Mouse (Mus musculus) bone marrow, adult 2 months (tissue): ENCODE measurements around the gene Arhgef10l. TPM values are rescaled to one million over a fixed set of nuclear protein-coding genes. Genes with fewer than 3 reads are reported as not detected.

Experiments used
- H3K27ac ChIP-seq: fragments of 200-500 bp; 2 replicates; pipeline ENCODE4 v1.5.1; 2012; ENCODE audit warnings: low read depth, mild to moderate bottlenecking, control low read depth, inconsistent platforms, low read length; ENCODE audit not compliant: control insufficient read depth, poor library complexity, insufficient read depth
- H3K4me1 ChIP-seq: fragments of 200-500 bp; 2 replicates; pipeline ENCODE4 v1.6.1; 2011; ENCODE audit warnings: low read length; ENCODE audit not compliant: control insufficient read depth, insufficient read depth
- H3K4me3 ChIP-seq: fragments of 200-500 bp; replicated peaks from 2 replicates; pipeline ENCODE3; 2011; ENCODE audit warnings: mild to moderate bottlenecking, low read depth, low read length, control low read depth; ENCODE audit not compliant: control insufficient read depth
- CTCF ChIP-seq: fragments of 200-500 bp; IDR thresholded peaks from 2 replicates; pipeline ENCODE4 v1.5.1; 2011; ENCODE audit warnings: low read length, control low read depth; ENCODE audit not compliant: control insufficient read depth, insufficient read depth
- POLR2A ChIP-seq: fragments of 200-500 bp; IDR thresholded peaks from 2 replicates; pipeline ENCODE4 v1.6.1; 2011; ENCODE audit warnings: low read depth, mild to moderate bottlenecking, control low read depth, low read length, borderline replicate concordance; ENCODE audit not compliant: control insufficient read depth
- WGBS: fragments of 180-500 bp; shearing (Covaris S2); methylation state at CpG from one replicate; pipeline ENCODE4 v1.1.7; 2018; 5-methylcytosine and 5-hydroxymethylcytosine counted together
- polyA plus RNA-seq: library from polyadenylated mRNA; stranded (reverse); fragments of >200 nt; gene quantifications from 2 replicates; pipeline ENCODE4 v1.2.4, GENCODE M21; 2011; ENCODE audit warnings: low replicate concordance; ENCODE audit not compliant: missing spikeins, insufficient read depth, insufficient read length

Arhgef10l gene
- polyA plus RNA-seq, 1 experiment, result 11.0 TPM

DNA sequence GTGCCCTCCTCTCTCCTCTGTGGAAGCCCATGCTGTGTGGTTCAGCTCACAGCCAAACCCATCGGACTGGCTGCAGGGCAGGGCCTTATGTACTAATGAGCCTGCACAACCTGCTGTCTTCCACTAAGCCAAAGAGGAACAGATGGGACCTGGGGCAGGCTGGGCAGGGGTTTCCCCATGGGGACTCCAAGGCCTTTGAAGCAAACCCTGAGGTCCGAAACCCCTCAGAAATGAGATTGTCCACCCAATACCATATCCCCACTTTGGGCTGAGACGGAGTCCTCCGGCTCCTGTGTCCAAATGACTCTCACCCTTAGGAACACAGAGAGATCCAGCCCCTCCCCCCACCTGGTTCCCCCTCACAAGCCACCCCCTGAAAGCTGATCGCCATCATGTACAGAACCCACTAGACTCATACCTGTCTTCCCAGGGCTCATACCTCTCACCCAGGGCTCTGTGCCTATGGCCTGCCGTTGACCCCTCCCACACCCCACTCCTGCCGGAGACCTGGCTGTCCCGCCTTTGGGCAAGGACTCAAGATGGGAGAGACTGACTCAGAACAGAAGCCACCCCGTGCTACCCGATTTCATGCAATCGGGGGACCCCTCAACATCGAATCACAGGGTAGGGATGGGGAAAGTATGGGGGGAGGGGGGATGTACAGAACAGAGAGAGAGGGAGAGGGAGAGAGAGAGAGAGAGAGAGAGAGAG is 17.9 kb downstream of the Arhgef10l start:
- 21% methylated on average over 12 of the region's 12 CpGs for WGBS
- no peak overlapping the region for H3K4me3 ChIP-seq
- no peaks in the 10 kb centered on the region for H3K4me1 ChIP-seq
- no peak overlapping the region for H3K27ac ChIP-seq
- TF ChIP-seq CTCF (no peak), POLR2A (no peak)

DNA sequence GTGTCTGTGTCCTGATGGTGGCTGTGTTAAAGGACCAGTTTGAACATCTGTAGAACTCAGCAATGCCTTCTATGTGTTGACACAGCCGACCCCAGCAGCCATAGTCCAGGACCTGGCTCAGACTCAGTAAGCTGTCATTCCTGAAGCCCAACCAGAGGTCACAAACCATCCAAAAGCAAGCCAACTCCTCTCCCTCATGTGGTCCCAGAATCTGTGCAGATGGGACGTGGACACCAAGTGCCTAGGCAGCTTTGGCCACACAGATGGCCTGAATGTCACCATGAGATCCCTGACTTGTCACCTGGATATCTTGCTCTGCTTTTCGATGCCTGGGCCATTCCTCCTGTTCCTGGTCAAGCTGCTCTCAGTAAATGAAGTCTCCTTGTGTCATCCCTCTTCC is 20.2 kb downstream of the Arhgef10l start:
- H3K27ac ChIP-seq, result no peak overlapping the region
- 69% methylated on average over 3 of the region's 3 CpGs for WGBS
- H3K4me1 ChIP-seq, result no peaks in the 10 kb centered on the region
- TF ChIP-seq CTCF (no peak), POLR2A (no peak)
- H3K4me3 ChIP-seq, result no peak overlapping the region

DNA sequence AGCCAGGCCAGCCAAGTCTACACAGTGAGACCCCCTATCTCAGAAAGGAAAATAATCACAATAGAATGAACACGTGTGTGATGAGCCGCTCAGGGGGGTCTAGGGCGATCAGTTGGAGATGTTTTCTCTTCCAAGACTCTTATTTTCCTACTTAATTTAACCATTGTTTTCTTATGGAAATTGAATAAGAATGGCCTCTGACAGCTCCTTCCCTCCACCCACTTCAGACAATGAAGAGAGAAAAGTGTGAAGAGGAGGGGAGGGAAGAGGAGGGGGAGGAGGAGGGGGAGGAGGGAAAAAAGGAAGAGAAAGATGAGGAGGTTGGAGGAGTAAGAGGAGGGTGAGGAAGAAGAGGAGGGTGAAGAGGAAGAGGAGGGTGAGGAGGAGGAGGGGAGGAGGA is 21.1 kb downstream of the Arhgef10l start:
- Histone ChIP-seq H3K4me1 (no peaks in the 10 kb centered on the region), H3K27ac (no peak overlapping the region), H3K4me3 (no peak overlapping the region)
- WGBS, result 71% methylated on average over 3 of the region's 3 CpGs
- no peak for TF ChIP-seq POLR2A
- TF ChIP-seq CTCF, result no peak

DNA sequence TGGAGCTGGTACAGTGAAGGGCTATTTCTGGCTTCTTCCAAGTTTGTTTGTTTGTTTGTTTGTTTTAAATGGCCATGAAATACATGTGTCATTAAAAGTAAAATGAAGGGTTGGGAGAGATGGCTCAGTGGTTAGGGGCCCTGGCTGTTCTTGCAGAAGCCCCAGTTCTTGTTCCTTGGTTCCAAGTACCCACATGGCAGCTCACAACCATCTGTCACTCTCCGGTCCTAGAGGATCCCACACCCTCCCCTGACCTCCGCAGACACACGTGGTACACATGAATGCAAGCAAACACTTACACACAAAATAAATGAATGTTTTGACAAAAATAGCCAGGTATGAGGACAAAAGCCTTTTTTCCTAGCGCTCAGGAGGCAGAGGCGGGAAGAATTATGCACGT is 21.5 kb downstream of the Arhgef10l start:
- Histone ChIP-seq H3K4me1 (no peaks in the 10 kb centered on the region), H3K4me3 (no peak overlapping the region), H3K27ac (no peak overlapping the region)
- 84% methylated on average over 6 of the region's 6 CpGs for WGBS
- TF ChIP-seq POLR2A, result no peak
- TF ChIP-seq CTCF, result no peak

DNA sequence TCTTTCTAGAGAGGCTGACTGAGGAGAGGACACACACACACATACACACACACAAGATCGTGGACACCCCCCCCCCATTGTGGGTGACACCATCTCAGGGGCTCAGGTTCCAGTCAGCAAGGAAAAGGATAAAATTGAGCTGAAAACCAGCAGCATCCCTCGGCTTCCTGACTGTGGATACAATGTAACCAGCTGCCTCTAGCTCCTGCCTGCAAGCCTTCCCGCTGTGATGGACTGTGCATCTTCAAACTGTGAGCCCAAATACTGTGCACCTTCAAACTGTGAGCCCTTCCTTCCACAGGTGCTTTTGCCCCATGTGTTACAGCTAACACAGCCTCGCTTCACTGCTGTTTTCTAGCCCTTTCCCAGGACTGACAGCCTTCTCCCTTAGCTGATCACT is 23.4 kb downstream of the Arhgef10l start:
- TF ChIP-seq POLR2A (no peak), CTCF (no peak)
- Histone ChIP-seq H3K4me1 (no peaks in the 10 kb centered on the region), H3K27ac (no peak overlapping the region), H3K4me3 (no peak overlapping the region)
- WGBS, result 68% methylated on average over 4 of the region's 4 CpGs

DNA sequence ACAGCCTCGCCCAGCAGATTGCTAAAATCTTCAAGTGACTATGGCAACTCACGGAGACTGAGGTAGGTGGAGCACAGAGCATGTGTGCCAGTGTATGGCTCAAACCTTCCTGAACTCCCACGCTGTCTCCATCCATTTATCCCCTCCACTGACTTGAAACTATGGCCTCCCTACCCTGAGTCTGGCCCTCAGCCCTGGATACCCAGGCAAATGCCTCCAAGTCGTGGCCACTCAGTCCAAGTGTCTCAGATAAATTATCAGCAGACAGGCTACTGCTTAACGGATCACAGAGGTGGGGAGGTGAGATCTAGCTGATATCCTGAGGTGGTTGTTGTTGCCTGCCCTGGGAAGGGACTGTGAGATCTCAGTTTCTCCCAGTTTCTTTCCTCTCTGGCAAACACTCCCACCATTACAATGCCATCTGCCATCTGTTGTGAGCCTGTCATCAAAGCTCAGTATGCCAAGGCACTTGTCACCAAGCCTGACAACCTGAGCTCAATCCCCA is 24.3 kb downstream of the Arhgef10l start:
- TF ChIP-seq CTCF, result no peak
- no peak for TF ChIP-seq POLR2A
- 69% methylated on average over 5 of the region's 5 CpGs for WGBS
- H3K4me1 ChIP-seq, result no peaks in the 10 kb centered on the region

DNA sequence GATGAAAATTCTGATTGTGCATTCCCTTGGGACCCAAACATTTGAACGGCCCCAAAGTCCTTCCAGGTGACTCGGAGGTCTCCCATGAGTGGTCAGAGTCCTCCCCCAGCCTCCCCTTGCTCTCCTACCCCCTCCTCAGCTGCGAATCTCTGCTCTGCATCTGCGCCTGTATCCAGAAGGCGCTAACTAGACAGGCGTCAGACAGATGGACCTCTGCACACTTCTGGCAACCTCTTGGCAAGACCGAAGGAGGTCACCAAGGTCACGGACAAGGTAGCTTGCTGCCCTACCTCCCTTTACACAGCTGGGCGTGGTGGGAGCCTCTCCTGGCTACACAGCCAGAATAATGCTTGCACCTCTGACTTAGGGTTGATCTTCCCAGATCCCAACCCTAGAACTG is 25.1 kb downstream of the Arhgef10l start:
- no peak for TF ChIP-seq CTCF
- no peak for TF ChIP-seq POLR2A
- Histone ChIP-seq H3K4me3 (no peak overlapping the region), H3K4me1 (no peaks in the 10 kb centered on the region), H3K27ac (no peak overlapping the region)
- 75% methylated on average over 9 of the region's 9 CpGs for WGBS

More for the DNA sequence above, 24.3 kb downstream of the Arhgef10l start:
- Histone ChIP-seq H3K27ac (no peak overlapping the region), H3K4me3 (no peak overlapping the region)

DNA sequence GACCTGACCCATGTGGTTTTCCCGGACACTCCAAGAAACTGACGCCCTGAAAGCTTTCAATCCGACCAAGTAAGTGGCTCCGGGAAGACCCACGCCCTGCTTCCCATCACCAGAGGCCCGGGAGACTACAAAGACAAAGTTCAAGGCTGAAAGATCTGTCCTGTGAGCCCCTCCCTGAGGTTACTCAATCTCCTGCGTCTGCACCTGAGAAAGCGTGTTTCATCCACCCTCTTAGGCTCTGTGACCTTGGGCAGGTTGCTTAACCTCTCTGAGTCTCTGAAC is 25.6 kb downstream of the Arhgef10l start:
- no peak overlapping the region for H3K27ac ChIP-seq
- WGBS, result 76% methylated on average over 8 of the region's 8 CpGs
- TF ChIP-seq POLR2A, result no peak
- TF ChIP-seq CTCF, result no peak
- no peaks in the 10 kb centered on the region for H3K4me1 ChIP-seq
- no peak overlapping the region for H3K4me3 ChIP-seq

DNA sequence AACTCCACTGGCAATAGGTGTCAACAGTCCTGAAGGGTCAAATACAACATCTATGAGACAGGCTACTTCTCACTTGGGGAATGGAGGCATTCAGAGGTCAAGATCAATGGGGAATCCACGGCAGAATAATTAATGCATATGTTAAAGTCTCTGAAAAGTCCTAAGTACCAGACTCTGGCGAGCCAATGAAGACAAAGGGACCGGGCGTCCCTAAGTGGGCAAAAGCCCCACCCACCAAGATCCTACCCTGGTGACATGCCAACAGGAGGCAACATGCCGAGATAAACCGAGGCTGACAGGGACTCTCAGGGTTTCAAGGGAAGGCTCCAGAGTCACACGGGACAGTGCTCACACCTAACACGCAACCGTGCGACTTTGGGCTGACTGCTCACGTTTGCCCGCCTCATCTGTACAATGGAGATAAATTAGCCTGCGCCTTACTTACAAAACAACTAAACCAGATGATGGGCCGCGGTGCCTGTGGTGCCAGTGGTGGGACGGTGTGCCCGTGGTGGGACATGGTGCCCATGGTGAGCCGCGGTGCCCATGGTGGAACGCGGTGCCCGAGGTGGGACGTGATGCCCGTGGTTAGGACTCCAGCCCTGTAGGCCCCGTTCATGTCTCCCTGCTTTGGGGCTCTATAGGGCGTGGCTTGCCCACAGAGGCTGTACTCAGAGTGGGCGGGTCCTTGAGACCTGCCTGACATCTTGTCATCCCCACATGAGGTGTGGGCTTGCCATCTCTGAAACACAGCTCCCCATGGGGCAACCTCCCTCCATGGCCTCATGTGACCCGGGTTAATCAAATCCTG is 26.2 kb downstream of the Arhgef10l start:
- H3K4me1 ChIP-seq, result no peaks in the 10 kb centered on the region
- WGBS, result 87% methylated on average over 28 of the region's 28 CpGs
- H3K27ac ChIP-seq, result no peak overlapping the region
- TF ChIP-seq CTCF, result no peak
- TF ChIP-seq POLR2A, result no peak
- H3K4me3 ChIP-seq, result no peak overlapping the region
